Mouse (Mus musculus): ENCODE measurements around the gene Dll3. TPM values are rescaled to one million over a fixed set of nuclear protein-coding genes. Genes with fewer than 3 reads are reported as not detected.

Dll3 gene
- polyA plus RNA-seq (2012; rRNA removed) = not detected in 2 replicates

- no peak for DNase-seq (ENCODE audit: low spot score)
These were observed at the start of gene Dll3 for GRCm38 (mm10) chr7:28301616-28302433. TSS of gene Dll3 (minus strand) at chr7:28302238.

GRCm38 (mm10) chr7:28351676-28352191 lies 49.7 kb upstream of the Dll3 start:
- DNase-seq (ENCODE audit: low spot score) = no peak

GRCm38 (mm10) chr7:28350155-28350883 lies 48.3 kb upstream of the Dll3 start, which contains the start of gene Rps16:
TSS of gene Rps16 (plus strand) at chr7:28350652.
- peak; percentile 99 for DNase-seq (ENCODE audit: low spot score)

- DNase-seq (ENCODE audit: low spot score) = no peak
These were observed 46.6 kb upstream of the Dll3 start for GRCm38 (mm10) chr7:28348601-28349000.

GRCm38 (mm10) chr7:28347746-28348145 lies 45.7 kb upstream of the Dll3 start:
- DNase-seq (ENCODE audit: low spot score) = no peak

- no peak for DNase-seq (ENCODE audit: low spot score)
These were observed 42.6 kb upstream of the Dll3 start for GRCm38 (mm10) chr7:28344637-28345036.

- no peak for DNase-seq (ENCODE audit: low spot score)
These were observed 39.3 kb upstream of the Dll3 start for GRCm38 (mm10) chr7:28341381-28341780.

- no peak for DNase-seq (ENCODE audit: low spot score)
These were observed 37.3 kb upstream of the Dll3 start for GRCm38 (mm10) chr7:28339213-28339917.

GRCm38 (mm10) chr7:28338108-28338998 lies 36.3 kb upstream of the Dll3 start, which contains the start of gene Supt5:
TSS of gene Supt5 (minus strand) at chr7:28338746.
- DNase-seq (ENCODE audit: low spot score) = peak; percentile 90

- no peak for DNase-seq (ENCODE audit: low spot score)
These were observed 33.4 kb upstream of the Dll3 start for GRCm38 (mm10) chr7:28335471-28335870.

- DNase-seq (ENCODE audit: low spot score) = no peak
These were observed 32.5 kb upstream of the Dll3 start for GRCm38 (mm10) chr7:28334534-28334933.

- no peak for DNase-seq (ENCODE audit: low spot score)
These were observed 26.2 kb upstream of the Dll3 start for GRCm38 (mm10) chr7:28328260-28328659.

- DNase-seq (ENCODE audit: low spot score) = no peak
These were observed 24.4 kb upstream of the Dll3 start for GRCm38 (mm10) chr7:28326457-28326856.

GRCm38 (mm10) chr7:28325293-28325692 lies 23.3 kb upstream of the Dll3 start:
- DNase-seq (ENCODE audit: low spot score) = no peak

- no peak for DNase-seq (ENCODE audit: low spot score)
These were observed 20.1 kb upstream of the Dll3 start for GRCm38 (mm10) chr7:28321974-28322720.

GRCm38 (mm10) chr7:28318714-28319113 lies 16.7 kb upstream of the Dll3 start:
- no peak for DNase-seq (ENCODE audit: low spot score)

- DNase-seq (ENCODE audit: low spot score) = no peak
These were observed 16.0 kb upstream of the Dll3 start for GRCm38 (mm10) chr7:28318036-28318435.

GRCm38 (mm10) chr7:28311926-28312543 lies 10.0 kb upstream of the Dll3 start, which contains the start of gene Timm50:
TSS of gene Timm50 (minus strand) at chr7:28312072.
- peak; percentile 96 for DNase-seq (ENCODE audit: low spot score)

GRCm38 (mm10) chr7:28311151-28311925 lies 9.3 kb upstream of the Dll3 start:
- no peak for DNase-seq (ENCODE audit: low spot score)
